Mouse (Mus musculus): ENCODE measurements at regions not wholly inside any gene's neighbourhood (a gene's known extent, or its start where the extent isn't known, plus 50 kb on each side); places are given as distances from the start of the nearest gene placed in this dataset.

GRCm38 (mm10) chrX:4136135-4136534 is 60.2 kb upstream of the Btbd35f28 start:
- DNase-seq: peak; percentile 38 to 41
